Mouse (Mus musculus): Measurements from ENCODE around the gene Tenm4. TPM values are rescaled to one million over a fixed set of nuclear protein-coding genes. Genes with fewer than 3 reads are reported as not detected.

The Tenm4 gene
- total and polyA plus RNA-seq, 2 experiments from 2014 or later, result 1.4 to 5.9 TPM

DNA sequence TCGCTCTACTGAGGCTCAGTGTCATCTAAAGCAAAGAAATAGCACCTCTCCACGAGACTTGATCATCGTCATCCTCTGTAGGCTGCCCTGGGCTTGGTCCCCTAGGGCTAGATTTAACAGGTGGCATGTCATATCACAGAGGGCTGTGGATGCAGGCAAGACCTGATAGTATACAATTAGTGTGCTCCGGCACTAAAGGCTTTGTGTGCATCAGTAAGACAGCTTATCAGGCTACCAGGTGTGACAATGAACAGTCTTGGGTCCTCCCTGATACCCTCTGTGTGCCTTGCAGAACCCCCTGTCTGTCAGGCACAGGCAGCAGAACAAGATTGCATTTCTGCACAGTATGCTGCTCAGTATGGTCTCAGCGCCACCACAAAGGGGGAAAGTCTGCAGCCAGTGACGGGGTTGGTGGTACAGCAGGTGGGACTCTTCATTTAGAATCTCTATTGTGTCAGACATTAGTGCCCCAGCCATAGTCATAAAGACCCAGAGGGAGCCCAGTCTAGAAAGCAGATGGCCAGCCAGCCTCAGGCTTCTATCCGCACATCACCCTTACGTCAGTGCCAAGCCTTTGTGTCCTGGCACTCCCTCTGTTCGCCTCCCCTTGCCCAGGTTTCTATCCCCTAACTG is 309.4 kb downstream of the Tenm4 start:
- no peaks in the 10 kb centered on the region for H3K36me3 ChIP-seq (replicated peaks; ENCODE audit: control insufficient read depth, insufficient read depth, low read length)
- no peak for DNase-seq (ENCODE audit: low spot score)
- H3K4me1 ChIP-seq (ENCODE audit: control insufficient read depth, insufficient read depth), result no peaks in the 10 kb centered on the region
- no peak overlapping the region for H3K27ac ChIP-seq (ENCODE audit: low read depth)
- no peak for ATAC-seq (ENCODE audit: insufficient read depth, low read depth)
- H3K9me3 ChIP-seq (replicated peaks; ENCODE audit: control insufficient read depth, low read length), result no peaks in the 10 kb centered on the region
- no peak overlapping the region for H3K9ac ChIP-seq (replicated peaks; ENCODE audit: low read depth, low read length)
- H3K4me2 ChIP-seq (ENCODE audit: low read depth, low read length), result no peak overlapping the region
- 75% methylated on average over 9 of the region's 9 CpGs for WGBS
- H3K4me3 ChIP-seq (ENCODE audit: low read depth, low read length), result no peak overlapping the region
- no peaks in the 10 kb centered on the region for H3K27me3 ChIP-seq (ENCODE audit: control insufficient read depth, insufficient read depth, low read length)
- TF ChIP-seq CTCF (IDR thresholded peaks at IDR 0.05; ENCODE audit: low read depth) (no peak), EP300 (IDR thresholded peaks at IDR 0.05; ENCODE audit: low read depth) (no peak)

DNA sequence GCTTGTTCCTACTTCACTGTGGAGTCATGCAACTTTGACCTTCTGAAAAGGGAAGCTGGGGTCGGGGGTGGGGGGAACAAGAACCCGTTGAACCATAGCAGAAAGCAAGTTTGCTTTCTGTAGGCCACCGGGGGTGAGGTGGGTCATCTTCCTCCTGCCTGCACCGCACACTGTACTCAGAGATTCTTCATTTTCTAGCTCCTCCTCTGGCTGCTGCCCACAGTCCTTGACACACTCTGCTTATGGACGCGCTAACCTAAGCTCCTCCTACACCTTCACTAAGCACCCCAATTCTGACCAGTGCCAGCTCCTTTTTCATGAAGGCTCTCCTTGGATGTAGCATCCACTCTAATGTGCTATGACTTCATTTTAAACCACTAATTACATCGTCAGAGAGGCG is 311.9 kb downstream of the Tenm4 start:
- 60% methylated on average over 8 of the region's 8 CpGs for WGBS
- H3K27ac ChIP-seq (ENCODE audit: low read depth), result no peak overlapping the region
- no peaks in the 10 kb centered on the region for H3K27me3 ChIP-seq (ENCODE audit: control insufficient read depth, insufficient read depth, low read length)
- no peak for ATAC-seq (ENCODE audit: insufficient read depth, low read depth)
- no peak overlapping the region for H3K9ac ChIP-seq (replicated peaks; ENCODE audit: low read depth, low read length)
- H3K36me3 ChIP-seq (replicated peaks; ENCODE audit: control insufficient read depth, insufficient read depth, low read length), result no peaks in the 10 kb centered on the region
- no peak for DNase-seq (ENCODE audit: low spot score)
- no peaks in the 10 kb centered on the region for H3K9me3 ChIP-seq (replicated peaks; ENCODE audit: control insufficient read depth, low read length)
- no peak overlapping the region for H3K4me2 ChIP-seq (ENCODE audit: low read depth, low read length)
- no peak for TF ChIP-seq EP300 (IDR thresholded peaks at IDR 0.05; ENCODE audit: low read depth)
- no peak for TF ChIP-seq CTCF (IDR thresholded peaks at IDR 0.05; ENCODE audit: low read depth)
- H3K4me1 ChIP-seq (ENCODE audit: control insufficient read depth, insufficient read depth), result no peaks in the 10 kb centered on the region
- no peak overlapping the region for H3K4me3 ChIP-seq (ENCODE audit: low read depth, low read length)

DNA sequence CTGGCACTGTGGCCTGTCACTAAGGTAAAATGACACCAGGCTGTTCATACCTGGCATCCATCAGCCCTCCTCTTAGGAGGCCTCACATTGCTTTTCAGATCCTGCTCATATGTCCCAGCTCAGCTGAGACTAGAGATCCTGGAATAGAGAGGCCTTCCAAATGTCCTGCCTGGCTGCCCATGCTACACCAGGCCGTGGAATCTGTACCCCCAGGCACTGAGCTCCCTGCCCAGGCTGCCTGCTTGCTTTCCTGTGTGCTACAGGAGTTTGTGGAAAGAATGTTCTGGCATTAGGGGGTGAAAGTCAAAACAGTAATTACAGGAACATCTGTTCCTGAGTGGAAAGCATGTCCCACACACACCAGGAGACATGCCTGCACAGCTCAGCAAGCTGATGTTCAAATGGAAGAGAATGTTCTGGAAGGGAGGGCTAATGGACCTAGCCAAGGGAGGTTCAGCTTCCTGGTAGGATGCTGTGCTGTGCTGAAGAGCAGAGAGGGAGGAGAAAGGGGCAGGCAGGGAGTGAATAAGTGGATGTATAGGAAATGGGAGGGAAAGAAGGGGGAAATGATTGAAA is 313.0 kb downstream of the Tenm4 start:
- Histone ChIP-seq H3K4me2 (ENCODE audit: low read depth, low read length) (no peak overlapping the region), H3K4me3 (ENCODE audit: low read depth, low read length) (no peak overlapping the region), H3K27ac (ENCODE audit: low read depth) (no peak overlapping the region), H3K9me3 (replicated peaks; ENCODE audit: control insufficient read depth, low read length) (no peaks in the 10 kb centered on the region), H3K27me3 (ENCODE audit: control insufficient read depth, insufficient read depth, low read length) (no peaks in the 10 kb centered on the region), H3K36me3 (replicated peaks; ENCODE audit: control insufficient read depth, insufficient read depth, low read length) (no peaks in the 10 kb centered on the region), H3K9ac (replicated peaks; ENCODE audit: low read depth, low read length) (no peak overlapping the region), H3K4me1 (ENCODE audit: control insufficient read depth, insufficient read depth) (no peaks in the 10 kb centered on the region)
- no peak for ATAC-seq (ENCODE audit: insufficient read depth, low read depth)
- DNase-seq (ENCODE audit: low spot score), result no peak
- whole genome bisulfite sequencing, result 79% methylated on average over 1 of the region's 1 CpGs
- TF ChIP-seq CTCF (IDR thresholded peaks at IDR 0.05; ENCODE audit: low read depth), result no peak
- no peak for TF ChIP-seq EP300 (IDR thresholded peaks at IDR 0.05; ENCODE audit: low read depth)

DNA sequence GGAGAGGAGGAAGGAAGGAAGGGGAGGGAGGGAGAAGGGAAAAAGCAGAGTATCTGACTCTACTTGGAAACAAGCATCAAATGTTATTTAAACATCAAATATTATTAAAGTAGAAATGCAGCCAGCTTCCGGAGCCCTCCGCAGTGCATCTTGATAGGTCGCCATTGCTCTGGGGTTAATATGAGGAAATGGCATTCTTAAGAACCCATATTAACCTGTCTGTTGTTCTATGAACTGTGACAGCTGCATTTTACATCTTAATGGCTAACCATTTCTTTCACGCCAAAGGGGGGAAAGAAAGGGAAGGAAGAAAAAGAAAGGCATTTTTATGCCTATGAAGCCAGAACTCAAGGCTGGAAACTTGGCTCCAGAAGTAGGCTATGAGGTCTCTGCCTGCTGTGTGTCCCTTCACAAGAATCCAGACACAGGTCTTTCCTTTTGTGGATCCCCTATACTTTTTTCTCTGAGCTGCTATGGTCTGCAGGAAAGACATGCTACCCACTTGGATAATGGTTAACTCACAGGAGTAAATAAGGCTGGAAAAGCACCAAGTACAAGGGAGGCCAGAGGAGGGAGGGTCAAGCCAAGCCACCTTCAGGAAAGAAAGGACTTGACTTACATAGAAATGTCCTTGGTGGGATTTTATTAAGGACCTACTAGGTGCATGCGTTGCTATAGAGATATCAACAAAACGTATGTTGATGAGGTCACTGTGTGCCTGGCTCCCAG is 318.5 kb downstream of the Tenm4 start:
- WGBS, result 86% methylated on average over 6 of the region's 6 CpGs
- ATAC-seq (ENCODE audit: insufficient read depth, low read depth), result no peak

DNA sequence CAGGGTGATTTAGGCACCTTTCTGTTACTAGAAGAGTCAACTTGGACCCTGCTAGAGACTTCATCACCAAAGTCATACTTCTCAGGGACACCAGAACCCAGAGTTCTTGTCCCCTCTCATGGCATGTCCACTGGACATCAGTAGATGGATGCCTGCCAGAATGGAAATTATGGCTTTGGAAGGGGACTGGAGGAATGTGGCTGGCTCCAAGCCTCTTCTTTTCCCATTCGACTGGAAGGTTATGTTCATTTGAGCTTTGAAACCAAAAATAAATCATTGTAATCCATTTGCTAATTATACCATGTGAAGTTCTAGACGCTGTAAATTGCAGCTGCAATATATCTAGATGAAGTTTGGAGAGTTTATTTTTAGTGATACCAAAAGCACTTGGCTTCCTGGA is 320.9 kb downstream of the Tenm4 start:
- ATAC-seq (ENCODE audit: insufficient read depth, low read depth), result no peak
- Histone ChIP-seq H3K4me3 (ENCODE audit: low read depth, low read length) (no peak overlapping the region), H3K27me3 (ENCODE audit: control insufficient read depth, insufficient read depth, low read length) (no peaks in the 10 kb centered on the region), H3K27ac (ENCODE audit: low read depth) (no peak overlapping the region), H3K4me1 (ENCODE audit: control insufficient read depth, insufficient read depth) (peaks cover 8% of the 10 kb centered on the region), H3K36me3 (replicated peaks; ENCODE audit: control insufficient read depth, insufficient read depth, low read length) (no peaks in the 10 kb centered on the region), H3K4me2 (ENCODE audit: low read depth, low read length) (no peak overlapping the region), H3K9ac (replicated peaks; ENCODE audit: low read depth, low read length) (no peak overlapping the region), H3K9me3 (replicated peaks; ENCODE audit: control insufficient read depth, low read length) (no peaks in the 10 kb centered on the region)
- TF ChIP-seq CTCF (IDR thresholded peaks at IDR 0.05; ENCODE audit: low read depth) (no peak), EP300 (IDR thresholded peaks at IDR 0.05; ENCODE audit: low read depth) (no peak)
- 18% methylated on average over 2 of the region's 2 CpGs for WGBS
- DNase-seq (ENCODE audit: low spot score), result no peak

More for the DNA sequence above, 318.5 kb downstream of the Tenm4 start:
- Histone ChIP-seq H3K27ac (ENCODE audit: low read depth) (no peak overlapping the region), H3K9me3 (replicated peaks; ENCODE audit: control insufficient read depth, low read length) (no peaks in the 10 kb centered on the region), H3K36me3 (replicated peaks; ENCODE audit: control insufficient read depth, insufficient read depth, low read length) (no peaks in the 10 kb centered on the region), H3K9ac (replicated peaks; ENCODE audit: low read depth, low read length) (no peak overlapping the region), H3K4me3 (ENCODE audit: low read depth, low read length) (no peak overlapping the region), H3K27me3 (ENCODE audit: control insufficient read depth, insufficient read depth, low read length) (no peaks in the 10 kb centered on the region), H3K4me2 (ENCODE audit: low read depth, low read length) (no peak overlapping the region), H3K4me1 (ENCODE audit: control insufficient read depth, insufficient read depth) (peaks cover 8% of the 10 kb centered on the region)
- TF ChIP-seq CTCF (IDR thresholded peaks at IDR 0.05; ENCODE audit: low read depth) (no peak), EP300 (IDR thresholded peaks at IDR 0.05; ENCODE audit: low read depth) (no peak)
- DNase-seq (ENCODE audit: low spot score), result no peak

Measured in heart, postnatal 0 days (tissue).